Mouse (Mus musculus) kidney, adult 2 months (tissue): ENCODE results near the gene Grid2.

Experiments
- CTCF ChIP-seq: fragments of 200-500 bp; conservative IDR thresholded peaks from 2 replicates; pipeline ENCODE4 v1.5.1; 2011; ENCODE audit warnings: low read depth, mild to moderate bottlenecking, control low read depth, low read length, moderate library complexity, mixed read lengths; ENCODE audit not compliant: insufficient read depth, insufficient read length
- POLR2A ChIP-seq: fragments of 200-500 bp; IDR thresholded peaks from one replicate; pipeline ENCODE4 v1.6.1; 2011; ENCODE audit warnings: low read depth, low read length, control low read depth

- no peak for TF ChIP-seq CTCF
- no peak for TF ChIP-seq POLR2A
Observed at GRCm38 (mm10) chr6:63685689-63686088, 430.0 kb downstream of the Grid2 start.
